Mouse (Mus musculus) splenic B cell, adult 2 months (primary cell): ENCODE data around the gene Prkca.

Source experiments
- DNase-seq: peaks from one replicate; pipeline ENCODE4 v3.0.0-alpha.2; 2011; ENCODE audit warnings: low read depth, low spot score
- H3K27me3 ChIP-seq: 2 replicates; pipeline ENCODE4 v1.6.1; 2012; ENCODE audit warnings: mild to moderate bottlenecking, low read length, moderate library complexity, mixed read lengths; ENCODE audit not compliant: control insufficient read depth, poor library complexity, insufficient read depth, severe bottlenecking
- H3K36me3 ChIP-seq: 2 replicates; pipeline ENCODE4 v1.6.1; 2012; ENCODE audit warnings: mild to moderate bottlenecking, low read length, moderate library complexity, mixed read lengths; ENCODE audit not compliant: control insufficient read depth, poor library complexity, insufficient read depth, severe bottlenecking

Gene Prkca

DNA sequence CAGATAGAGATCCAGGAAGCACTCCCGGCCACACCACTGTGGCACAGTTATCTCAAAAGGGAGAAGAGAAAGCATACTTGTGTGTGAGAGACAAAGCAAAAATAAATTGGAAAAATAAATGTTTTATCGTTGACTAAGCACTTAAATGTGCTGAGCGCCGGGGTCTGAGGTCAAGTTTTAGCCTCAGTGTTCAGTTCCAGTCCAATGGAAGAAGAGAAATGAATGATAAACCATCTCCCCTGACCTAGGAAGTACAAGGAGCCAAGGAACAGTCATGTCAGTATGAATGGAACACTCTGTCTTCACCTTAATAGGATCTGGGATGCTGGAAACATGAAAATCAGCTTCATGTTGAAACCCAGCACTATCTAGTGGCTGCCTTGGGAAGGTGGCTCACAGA is 113.6 kb downstream of the Prkca start:
- no peaks in the 10 kb centered on the region for H3K27me3 ChIP-seq
- no peaks in the 10 kb centered on the region for H3K36me3 ChIP-seq
- DNase-seq: no peak

DNA sequence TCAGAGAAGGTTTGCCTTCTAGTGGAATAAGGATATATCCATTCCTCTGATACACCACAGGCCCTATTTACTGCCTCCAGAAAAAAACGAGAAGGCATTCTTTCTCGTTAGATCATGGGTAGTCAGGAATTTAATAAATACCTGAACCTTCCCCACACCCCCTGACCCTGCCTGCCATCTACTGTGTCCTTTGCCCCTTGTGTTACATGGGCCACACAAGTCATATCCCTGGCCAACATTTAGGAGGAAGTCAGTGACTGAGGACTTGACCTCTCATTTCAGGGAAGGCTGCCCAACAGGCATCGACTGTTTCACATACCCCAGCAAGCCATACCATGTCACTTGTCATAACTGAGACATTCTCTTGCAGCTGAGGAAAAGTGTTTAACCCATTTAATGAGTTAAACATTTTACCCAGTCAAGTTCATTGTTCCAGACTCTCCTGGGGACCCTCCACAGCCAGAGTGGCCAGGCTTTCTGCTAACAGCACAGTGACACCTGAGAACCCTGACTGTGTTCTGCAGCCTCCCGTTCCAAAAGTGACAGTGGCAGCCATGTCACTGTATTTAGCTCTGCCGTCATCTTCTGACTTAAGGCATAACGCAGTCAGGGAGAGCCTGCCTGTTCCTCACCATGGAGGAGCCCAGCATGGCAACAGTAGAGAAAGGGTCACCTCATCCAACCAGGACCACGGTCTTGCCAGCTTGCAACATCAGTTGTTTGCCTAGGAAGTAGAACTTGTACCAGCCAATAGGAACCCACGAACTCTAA is 114.4 kb downstream of the Prkca start:
- no peak for DNase-seq
- no peaks in the 10 kb centered on the region for H3K36me3 ChIP-seq
- H3K27me3 ChIP-seq: no peaks in the 10 kb centered on the region

DNA sequence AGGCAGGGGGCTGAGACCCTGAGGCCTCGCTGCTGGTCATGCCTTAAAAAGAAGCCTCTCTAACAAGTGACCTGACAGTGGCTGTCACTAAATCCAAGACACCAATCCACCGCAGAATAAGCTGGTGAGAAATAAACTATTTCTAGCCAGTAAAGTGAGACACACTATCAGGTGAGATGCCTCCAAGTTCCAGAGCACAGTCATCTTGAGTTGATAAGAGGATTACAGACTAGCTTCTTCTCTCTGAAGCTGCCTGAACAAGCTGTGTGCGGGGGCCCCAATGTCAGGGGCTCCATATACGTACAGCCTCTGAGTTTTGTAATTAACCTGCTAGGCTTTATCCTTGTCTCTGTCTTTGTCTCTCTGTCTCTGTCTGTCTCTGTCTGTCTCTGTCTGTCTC is 115.2 kb downstream of the Prkca start:
- DNase-seq: no peak
- Histone ChIP-seq H3K27me3 (no peaks in the 10 kb centered on the region), H3K36me3 (no peaks in the 10 kb centered on the region)

DNA sequence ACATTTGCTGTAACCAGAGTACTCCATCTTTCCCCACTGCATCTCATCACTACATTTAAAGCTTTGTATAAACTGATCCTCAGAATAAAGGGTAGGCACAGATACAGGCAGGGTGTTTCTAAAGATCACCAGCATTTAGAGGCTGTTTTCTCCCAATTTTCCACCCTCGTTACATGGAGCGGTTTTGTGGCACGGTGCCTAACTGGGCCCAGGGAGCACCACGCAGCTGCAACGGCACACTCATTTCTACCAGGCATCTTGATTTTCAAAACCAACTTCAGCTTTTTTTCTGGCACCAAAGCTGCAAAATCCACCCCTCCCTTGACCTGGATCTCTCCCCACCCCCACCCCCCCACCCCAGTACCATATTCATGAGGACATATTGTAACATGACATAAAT is 117.5 kb downstream of the Prkca start:
- no peaks in the 10 kb centered on the region for H3K27me3 ChIP-seq
- DNase-seq: no peak
- no peaks in the 10 kb centered on the region for H3K36me3 ChIP-seq

DNA sequence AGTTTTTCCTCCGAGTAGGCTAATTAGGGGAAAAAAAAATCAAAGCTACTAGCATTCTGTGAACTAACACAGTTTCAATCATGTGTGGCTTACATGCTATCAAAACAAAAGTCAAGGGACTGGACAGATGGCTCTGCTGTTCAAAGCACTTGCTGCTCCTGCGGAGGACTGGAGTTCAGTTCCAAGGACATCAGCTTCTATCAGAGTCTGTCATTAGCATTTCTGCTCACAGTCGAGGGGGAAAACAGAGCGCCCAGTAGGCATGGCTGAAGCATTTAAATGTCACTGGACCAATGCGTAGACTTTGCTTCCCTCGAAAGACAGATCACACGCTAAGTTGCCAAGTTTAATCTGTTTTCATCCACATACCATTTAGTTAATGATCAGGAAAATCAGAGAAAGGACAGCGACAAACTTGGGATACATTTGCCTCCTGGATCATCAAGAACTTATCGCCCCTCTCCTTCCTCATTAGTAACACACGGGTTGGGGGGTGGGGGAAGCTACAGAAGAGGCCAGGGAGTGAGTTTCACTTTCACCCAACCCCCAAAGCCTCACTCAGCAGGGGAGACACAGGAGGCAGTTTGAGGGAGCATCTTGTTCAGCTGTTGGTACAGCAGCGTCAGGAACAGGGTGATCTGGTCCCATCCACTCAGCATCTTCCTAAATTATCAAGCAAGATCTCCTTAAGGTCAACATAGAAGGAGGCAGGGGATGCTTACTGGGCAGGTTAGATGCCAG is 119.3 kb downstream of the Prkca start:
- H3K36me3 ChIP-seq: no peaks in the 10 kb centered on the region
- peak; percentile 42 for DNase-seq
- H3K27me3 ChIP-seq: no peaks in the 10 kb centered on the region

DNA sequence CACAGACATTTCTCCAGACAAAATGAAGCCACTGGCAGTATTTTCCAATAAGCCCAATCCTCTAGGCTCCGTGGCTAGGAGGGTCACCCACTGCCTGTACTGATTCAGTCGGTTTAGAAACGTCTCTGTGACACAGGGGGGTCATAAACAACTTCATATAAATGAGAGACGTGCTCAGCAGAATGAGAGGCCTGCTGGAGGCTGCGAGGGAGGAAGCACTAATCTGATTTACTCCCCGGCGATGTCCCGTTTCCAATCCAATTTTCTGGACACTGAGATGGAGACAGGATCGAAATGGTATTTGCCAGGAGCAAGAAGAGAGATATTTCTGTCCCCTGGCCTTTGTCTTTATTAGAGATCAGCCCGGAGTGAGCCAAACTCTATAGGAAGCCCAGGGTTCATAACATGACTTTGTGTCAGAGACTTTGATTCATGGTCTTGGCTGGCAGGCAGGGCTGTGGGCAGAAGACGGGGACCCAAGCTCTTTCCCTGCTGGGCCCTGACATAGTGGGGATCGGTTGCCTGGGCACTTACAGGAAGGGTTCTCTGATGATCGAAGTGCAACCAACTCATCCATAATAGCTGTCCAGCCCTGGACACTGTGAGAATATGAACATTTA is 120.0 kb downstream of the Prkca start:
- DNase-seq: no peak

DNA sequence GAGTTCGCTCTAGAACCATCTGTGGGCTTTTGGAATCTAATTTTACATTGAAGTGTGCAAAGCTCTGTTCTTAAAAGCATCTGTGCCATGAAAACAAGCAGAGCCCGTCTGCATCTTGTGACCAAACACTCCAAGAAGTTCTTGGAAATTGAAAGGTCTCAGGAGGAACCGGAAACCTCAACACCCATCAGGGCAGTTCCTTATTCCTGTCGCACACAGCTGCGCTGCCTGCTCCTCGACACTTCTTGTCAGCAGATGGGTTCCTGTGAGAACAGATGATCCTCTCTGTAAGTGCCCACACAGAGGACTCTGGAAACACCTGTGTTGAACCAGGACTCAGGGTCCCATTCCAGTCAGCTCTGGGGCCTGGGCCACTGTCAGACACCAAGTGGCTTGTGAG is 120.6 kb downstream of the Prkca start:
- peak; percentile 60 for DNase-seq

More for the DNA sequence above, 120.0 kb downstream of the Prkca start:
- H3K27me3 ChIP-seq: no peaks in the 10 kb centered on the region
- H3K36me3 ChIP-seq: no peaks in the 10 kb centered on the region

DNA sequence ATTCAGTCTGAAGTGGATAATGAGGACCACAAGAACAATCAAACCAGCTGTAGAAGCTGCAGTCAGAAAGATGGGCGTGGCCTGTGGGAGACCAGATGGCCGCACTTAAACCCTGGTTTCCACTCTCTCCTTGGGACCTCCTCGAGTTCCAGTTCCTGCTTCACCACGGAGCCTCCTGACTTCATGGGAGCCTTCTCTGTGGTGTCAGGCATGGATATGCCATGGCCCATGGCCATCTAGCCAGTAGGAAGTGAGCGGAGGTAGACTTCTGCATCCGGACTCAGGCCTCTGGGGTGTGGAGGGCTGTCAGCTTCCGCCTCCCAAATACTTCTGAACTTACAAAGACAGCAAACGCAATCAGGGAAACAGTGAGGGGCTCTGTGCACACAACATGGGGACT is 121.1 kb downstream of the Prkca start:
- Histone ChIP-seq H3K27me3 (no peaks in the 10 kb centered on the region), H3K36me3 (no peaks in the 10 kb centered on the region)
- peak; percentile 60 for DNase-seq

More for the DNA sequence above, 120.6 kb downstream of the Prkca start:
- Histone ChIP-seq H3K36me3 (no peaks in the 10 kb centered on the region), H3K27me3 (no peaks in the 10 kb centered on the region)

DNA sequence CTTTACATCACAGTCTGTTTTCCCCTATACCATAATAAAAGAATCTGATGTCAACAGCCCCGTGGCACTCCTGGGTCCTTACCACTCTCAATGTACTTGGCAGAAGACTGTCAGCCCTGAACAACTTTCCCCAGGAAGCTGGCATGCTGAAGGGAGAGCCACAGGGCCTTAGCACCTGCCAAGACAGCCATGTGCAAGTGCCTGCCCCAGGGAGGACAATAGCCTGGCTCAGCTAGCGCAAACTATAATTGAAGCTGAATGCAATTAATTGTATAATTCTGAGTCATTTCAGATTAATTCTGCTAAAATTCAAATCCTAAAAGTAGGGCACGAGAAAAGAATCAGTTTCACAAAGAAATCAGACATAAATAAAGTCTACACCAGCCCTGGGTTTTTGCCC is 121.7 kb downstream of the Prkca start:
- no peak for DNase-seq
- no peaks in the 10 kb centered on the region for H3K27me3 ChIP-seq
- no peaks in the 10 kb centered on the region for H3K36me3 ChIP-seq

DNA sequence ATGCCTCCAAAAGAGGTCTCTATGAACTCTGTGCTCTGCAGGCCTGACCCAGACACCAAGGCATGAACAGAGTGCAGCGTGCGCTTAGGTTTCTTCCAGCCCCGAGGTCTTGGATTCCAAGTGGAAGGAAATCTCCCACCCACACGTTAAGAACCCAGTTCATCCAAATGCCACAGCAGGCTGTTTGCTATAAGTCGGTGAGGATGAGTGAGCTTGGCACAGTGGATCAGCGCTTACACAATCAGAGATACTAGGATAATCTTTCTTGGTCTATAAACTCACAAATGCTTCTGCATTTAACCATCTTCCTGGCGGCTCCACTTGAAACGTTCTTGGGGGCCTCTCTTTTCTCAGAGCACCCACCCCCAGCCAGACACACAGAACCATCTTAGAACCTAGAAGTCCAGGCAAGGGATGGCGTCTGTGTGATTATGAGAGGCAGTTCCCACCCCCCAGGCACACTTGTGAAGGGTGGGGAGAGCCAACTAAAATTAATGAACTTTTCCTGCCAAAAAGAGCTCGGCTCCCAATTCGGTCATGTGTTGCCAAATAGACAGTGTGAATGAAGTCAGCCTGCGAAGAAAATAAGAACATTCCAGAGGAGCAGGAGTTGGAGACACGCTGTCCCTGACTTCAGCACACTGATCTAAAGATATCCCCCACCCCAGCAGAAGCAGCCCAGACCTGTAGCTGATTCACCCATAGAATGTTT is 122.4 kb downstream of the Prkca start:
- no peak for DNase-seq
- Histone ChIP-seq H3K36me3 (no peaks in the 10 kb centered on the region), H3K27me3 (no peaks in the 10 kb centered on the region)

DNA sequence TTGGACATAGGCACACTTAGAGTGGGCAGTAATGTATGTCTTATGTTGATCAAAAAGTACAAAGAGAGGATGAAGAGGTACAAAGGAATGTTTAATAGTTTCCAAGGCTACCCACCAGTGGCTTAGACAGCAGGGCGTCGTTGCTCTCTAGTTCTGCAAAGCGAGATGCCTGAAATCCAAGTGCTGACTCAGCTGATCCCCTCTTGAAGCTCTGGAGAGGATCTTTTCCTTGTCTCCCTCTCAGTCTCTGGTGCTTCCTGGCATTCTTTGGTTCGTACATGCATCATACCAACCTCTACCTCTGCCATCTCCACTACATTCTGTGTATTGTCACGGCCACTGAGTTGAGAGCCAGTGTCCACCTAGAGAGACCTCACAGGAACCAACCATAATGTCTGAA is 123.1 kb downstream of the Prkca start:
- no peak for DNase-seq
- Histone ChIP-seq H3K27me3 (no peaks in the 10 kb centered on the region), H3K36me3 (no peaks in the 10 kb centered on the region)

DNA sequence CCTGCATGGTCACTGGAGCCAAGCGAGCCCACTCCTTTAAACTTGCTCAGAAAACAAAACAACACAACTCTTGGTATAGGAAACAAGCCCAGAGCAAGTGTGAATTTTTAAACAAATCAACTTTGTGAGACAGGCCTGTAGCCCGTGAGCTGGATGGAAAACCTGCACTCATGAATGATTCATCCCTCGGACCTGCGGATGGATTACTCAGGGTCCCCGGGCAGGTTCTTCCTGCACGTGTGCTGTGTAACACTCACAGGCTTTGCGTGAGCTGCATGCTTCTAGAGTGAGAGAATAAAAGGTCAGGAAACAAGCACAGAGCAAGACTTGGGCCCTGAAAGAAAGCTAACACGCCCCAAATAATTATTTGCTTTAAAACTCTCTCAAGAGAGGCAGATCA is 126.7 kb downstream of the Prkca start:
- Histone ChIP-seq H3K36me3 (no peaks in the 10 kb centered on the region), H3K27me3 (no peaks in the 10 kb centered on the region)
- DNase-seq: no peak

DNA sequence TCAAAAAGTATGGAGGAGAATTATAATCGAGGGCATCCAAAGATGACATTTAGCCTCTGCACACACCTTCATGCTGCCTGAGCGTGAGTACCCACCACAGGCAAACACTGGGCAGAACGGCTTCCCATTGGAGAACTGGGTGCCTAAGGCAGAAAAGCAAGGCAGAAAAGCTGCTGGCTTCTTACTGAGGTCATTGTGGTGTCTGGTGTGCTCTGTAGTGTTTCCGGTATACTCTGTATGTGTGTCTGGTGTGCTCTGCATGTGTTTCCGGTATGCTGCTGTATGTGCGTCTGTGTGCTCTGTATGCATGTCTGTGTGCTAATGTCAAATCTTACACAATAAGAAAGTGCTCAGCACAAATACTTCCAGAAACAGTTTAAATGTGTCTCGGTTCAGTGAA is 127.7 kb downstream of the Prkca start:
- Histone ChIP-seq H3K27me3 (no peaks in the 10 kb centered on the region), H3K36me3 (no peaks in the 10 kb centered on the region)
- DNase-seq: peak; percentile 33

DNA sequence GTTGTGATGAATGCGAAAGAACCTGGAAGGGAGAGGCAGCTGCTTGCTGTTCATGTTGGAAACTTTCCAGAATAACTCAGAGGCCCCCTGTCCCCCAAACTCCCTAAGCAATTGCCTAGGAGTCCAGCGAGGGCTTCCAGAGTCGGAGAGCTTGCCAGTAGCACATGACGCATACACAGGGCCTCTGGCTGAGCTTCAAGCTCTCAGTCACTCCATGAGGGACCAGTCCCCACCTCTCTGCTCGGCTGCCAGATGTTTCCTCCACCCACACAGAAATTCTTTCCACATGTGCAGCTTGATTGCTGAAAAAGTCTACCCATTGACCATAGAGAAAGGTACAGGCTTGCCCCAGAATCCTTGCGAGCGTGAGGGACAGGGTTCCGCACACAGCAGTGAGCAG is 128.3 kb downstream of the Prkca start:
- no peaks in the 10 kb centered on the region for H3K27me3 ChIP-seq
- no peaks in the 10 kb centered on the region for H3K36me3 ChIP-seq
- DNase-seq: peak; percentile 26
